Mouse (Mus musculus) kidney, postnatal 25 days (tissue): ENCODE measurements around the gene Tex11.
"Not testable (repeated sequence)": the region's sequence is repeated elsewhere in the genome, so short reads cannot be mapped to it uniquely, and the experiment has no call there.

Experiments
- DNase-seq, 2 experiments: peaks; one replicate each; pipeline ENCODE4 v3.0.0; 2021; ENCODE audit warnings: mixed read lengths in 2 of 2

Tex11 gene

GRCm38 (mm10) chrX:101059541-101059940 is at the start of gene Tex11:
TSS of gene Tex11 (minus strand) at chrX:101059667.
- DNase-seq: no peak

GRCm38 (mm10) chrX:101085920-101086319 is 26.5 kb upstream of the Tex11 start, which contains the start of gene Slc7a3:
TSS of gene Slc7a3 (minus strand) at chrX:101086020.
- DNase-seq: no peak

GRCm38 (mm10) chrX:101085211-101085610 is 25.7 kb upstream of the Tex11 start:
- not testable (repeated sequence) for DNase-seq

GRCm38 (mm10) chrX:101084192-101084591 is 24.7 kb upstream of the Tex11 start:
- no peak for DNase-seq

- DNase-seq: no peak
These were observed 5.8 kb upstream of the Tex11 start for GRCm38 (mm10) chrX:101065245-101065644.

GRCm38 (mm10) chrX:101063503-101063902 is 4.0 kb upstream of the Tex11 start:
- DNase-seq: no peak

- DNase-seq: no peak
These were observed 115.8 kb downstream of the Tex11 start for GRCm38 (mm10) chrX:100943640-100944039.

GRCm38 (mm10) chrX:100839211-100839610 is 220.3 kb downstream of the Tex11 start:
- DNase-seq: no peak

DNA sequence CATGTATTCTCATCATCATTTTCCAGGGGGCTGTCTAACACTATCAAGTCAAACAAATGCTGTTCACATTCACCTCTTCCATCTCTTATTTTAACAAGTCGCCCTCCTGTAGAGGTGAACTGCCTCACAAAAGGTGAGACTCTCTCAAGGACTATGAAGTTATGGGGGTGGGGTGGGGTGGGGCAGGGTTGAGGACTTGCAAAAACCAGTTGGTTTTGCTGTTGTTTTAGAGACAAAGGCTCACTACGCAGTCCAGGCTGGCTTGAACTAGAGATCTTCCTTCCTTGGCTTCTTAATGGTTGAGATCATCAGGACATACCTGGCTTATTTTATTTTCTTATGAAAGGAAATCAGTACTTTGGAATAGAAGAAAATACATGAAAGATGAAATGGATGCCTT is 226.7 kb downstream of the Tex11 start:
- DNase-seq: no peak

GRCm38 (mm10) chrX:100825557-100825956 is 233.9 kb downstream of the Tex11 start:
- DNase-seq: no peak

- no peak for DNase-seq
These were observed 238.3 kb downstream of the Tex11 start for GRCm38 (mm10) chrX:100821149-100821548.

- no peak for DNase-seq
These were observed 240.8 kb downstream of the Tex11 start for GRCm38 (mm10) chrX:100818681-100819080.

- no peak for DNase-seq
These were observed 243.7 kb downstream of the Tex11 start for GRCm38 (mm10) chrX:100815766-100816165.

- no peak for DNase-seq
These were observed 245.3 kb downstream of the Tex11 start for GRCm38 (mm10) chrX:100814139-100814538.

GRCm38 (mm10) chrX:100811129-100811528 is 248.3 kb downstream of the Tex11 start:
- no peak for DNase-seq

GRCm38 (mm10) chrX:100802034-100802433 is 257.4 kb downstream of the Tex11 start:
- DNase-seq: peak; percentile 24 to 52

GRCm38 (mm10) chrX:100800643-100801042 is 258.8 kb downstream of the Tex11 start:
- no peak for DNase-seq

GRCm38 (mm10) chrX:100797851-100798527 is 261.5 kb downstream of the Tex11 start:
- no peak for DNase-seq

DNA sequence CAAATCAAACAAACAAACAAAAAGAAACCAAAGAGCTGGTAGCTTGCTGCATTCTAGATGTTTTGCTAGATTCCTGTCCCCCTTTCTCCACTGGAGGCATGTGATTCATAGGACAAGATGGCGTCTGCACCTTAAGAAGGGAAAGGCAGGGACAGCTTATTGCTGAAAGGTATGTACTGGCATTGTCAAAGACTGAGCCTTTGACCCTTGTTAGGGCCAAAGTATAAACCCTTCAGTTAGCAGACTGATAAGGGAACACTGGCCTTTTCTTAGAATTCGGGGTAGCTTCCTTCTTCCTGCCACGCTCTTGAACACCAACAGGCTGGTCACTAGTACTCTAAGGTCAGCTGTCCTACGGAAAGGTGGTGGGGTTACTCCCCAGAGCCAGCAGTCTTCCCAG is 262.1 kb downstream of the Tex11 start:
- DNase-seq: no peak

DNA sequence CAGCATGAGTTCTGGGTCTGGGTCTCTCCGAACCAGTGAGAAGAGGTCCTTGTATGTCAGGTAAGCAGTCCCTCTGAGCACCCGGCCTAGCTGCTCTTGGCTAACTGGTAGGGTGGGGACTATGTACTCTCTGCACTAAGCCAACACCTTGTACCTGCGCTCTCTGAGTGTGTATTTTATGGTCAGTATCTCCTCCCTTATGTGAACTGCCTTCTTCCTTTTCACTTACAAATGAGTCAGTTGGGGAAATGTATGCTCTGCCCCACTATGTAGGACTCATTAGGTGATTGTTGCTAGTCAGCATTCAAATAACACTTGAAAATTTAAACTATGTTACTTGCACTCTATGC is 262.8 kb downstream of the Tex11 start:
- DNase-seq: no peak

GRCm38 (mm10) chrX:100796041-100796740 is 263.3 kb downstream of the Tex11 start:
- no peak for DNase-seq

DNA sequence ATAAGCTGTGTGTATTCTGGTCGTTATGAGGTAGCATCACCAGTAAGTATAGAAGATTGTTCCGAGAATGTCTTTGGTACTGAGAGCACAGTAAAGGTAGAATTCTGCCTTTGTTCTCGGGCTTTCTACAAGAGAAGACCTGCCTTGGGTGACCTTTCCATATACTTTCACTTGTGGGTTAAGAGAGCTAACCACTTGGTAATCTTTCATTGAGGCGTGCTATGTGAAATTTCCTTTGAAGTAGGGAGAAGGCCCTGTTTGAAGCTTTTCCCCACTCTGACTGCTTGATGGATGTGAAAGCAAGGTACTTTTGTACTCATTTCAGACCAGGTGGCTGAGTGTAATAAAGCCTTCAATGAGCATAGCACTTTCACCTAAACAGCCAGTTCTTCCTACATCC is 270.1 kb downstream of the Tex11 start:
- DNase-seq: no peak
